Mouse (Mus musculus) kidney, postnatal 10 days (tissue): Measurements from ENCODE around the gene Tmem131l.

Experiments used
- DNase-seq: peaks from one replicate; pipeline ENCODE4 v3.0.0; 2021; ENCODE audit warnings: mixed read lengths

Gene Tmem131l

GRCm38 (mm10) chr3:84010995-84011663 lies 28.8 kb downstream of the Tmem131l start:
- DNase-seq = no peak

- no peak for DNase-seq
These were observed 34.0 kb downstream of the Tmem131l start for GRCm38 (mm10) chr3:84005989-84006388.

GRCm38 (mm10) chr3:84004330-84005090 lies 35.5 kb downstream of the Tmem131l start:
- no peak for DNase-seq

- no peak for DNase-seq
These were observed 37.4 kb downstream of the Tmem131l start for GRCm38 (mm10) chr3:84002433-84003090.

GRCm38 (mm10) chr3:83997563-83997962 lies 42.4 kb downstream of the Tmem131l start:
- no peak for DNase-seq

GRCm38 (mm10) chr3:83997036-83997435 lies 42.9 kb downstream of the Tmem131l start:
- no peak for DNase-seq

- DNase-seq = no peak
These were observed 43.9 kb downstream of the Tmem131l start for GRCm38 (mm10) chr3:83996086-83996485.

GRCm38 (mm10) chr3:83995254-83995830 lies 44.6 kb downstream of the Tmem131l start:
- no peak for DNase-seq

GRCm38 (mm10) chr3:83994217-83994839 lies 45.6 kb downstream of the Tmem131l start:
- DNase-seq = peak; percentile 47

- DNase-seq = peak; percentile 47
These were observed 46.9 kb downstream of the Tmem131l start for GRCm38 (mm10) chr3:83993089-83993516.

GRCm38 (mm10) chr3:83991691-83992524 lies 48.1 kb downstream of the Tmem131l start:
- no peak for DNase-seq

- no peak for DNase-seq
These were observed 51.8 kb downstream of the Tmem131l start for GRCm38 (mm10) chr3:83988214-83988613.

GRCm38 (mm10) chr3:83987533-83988112 lies 52.4 kb downstream of the Tmem131l start:
- DNase-seq = no peak

- no peak for DNase-seq
These were observed 53.2 kb downstream of the Tmem131l start for GRCm38 (mm10) chr3:83986740-83987139.

GRCm38 (mm10) chr3:83985426-83985825 lies 54.5 kb downstream of the Tmem131l start:
- no peak for DNase-seq

- no peak for DNase-seq
These were observed 55.6 kb downstream of the Tmem131l start for GRCm38 (mm10) chr3:83984379-83984778.

GRCm38 (mm10) chr3:83982821-83983220 lies 57.2 kb downstream of the Tmem131l start:
- DNase-seq = no peak

- DNase-seq = no peak
These were observed 59.6 kb downstream of the Tmem131l start for GRCm38 (mm10) chr3:83980231-83980872.

GRCm38 (mm10) chr3:83978497-83979410 lies 61.2 kb downstream of the Tmem131l start:
- DNase-seq = no peak

GRCm38 (mm10) chr3:83977817-83978216 lies 62.2 kb downstream of the Tmem131l start:
- DNase-seq = no peak
